Mouse (Mus musculus): ENCODE results near the gene Klc1.

Gene Klc1

GRCm38 (mm10) chr12:111743981-111744423, 14.6 kb upstream of the Klc1 start:
- no peak for DNase-seq (ENCODE audit: low read depth, low spot score)

GRCm38 (mm10) chr12:111745274-111745673, 13.4 kb upstream of the Klc1 start:
- DNase-seq (ENCODE audit: low read depth, low spot score) = peak; percentile 44

GRCm38 (mm10) chr12:111746091-111746490, 12.6 kb upstream of the Klc1 start:
- peak; percentile 57 for DNase-seq (ENCODE audit: low read depth, low spot score)

- DNase-seq (ENCODE audit: low read depth, low spot score) = no peak
Measured at GRCm38 (mm10) chr12:111747421-111747820, 11.2 kb upstream of the Klc1 start.

- DNase-seq (ENCODE audit: low read depth, low spot score) = no peak
Measured at GRCm38 (mm10) chr12:111750739-111751138, 7.9 kb upstream of the Klc1 start.

- DNase-seq (ENCODE audit: low read depth, low spot score) = no peak
Measured at GRCm38 (mm10) chr12:111752491-111752890, 6.2 kb upstream of the Klc1 start.

- no peak for DNase-seq (ENCODE audit: low read depth, low spot score)
Measured at GRCm38 (mm10) chr12:111753347-111753746, 5.3 kb upstream of the Klc1 start.

GRCm38 (mm10) chr12:111754710-111755109, 3.9 kb upstream of the Klc1 start:
- no peak for DNase-seq (ENCODE audit: low read depth, low spot score)

- no peak for DNase-seq (ENCODE audit: low read depth, low spot score)
Measured at GRCm38 (mm10) chr12:111755231-111755630, 3.4 kb upstream of the Klc1 start.

GRCm38 (mm10) chr12:111756082-111756697, 2.5 kb upstream of the Klc1 start:
- DNase-seq (ENCODE audit: low read depth, low spot score) = no peak

- DNase-seq (ENCODE audit: low read depth, low spot score) = peak; percentile 57
Measured at GRCm38 (mm10) chr12:111756698-111757082, 2.0 kb upstream of the Klc1 start.

- peak; percentile 45 for DNase-seq (ENCODE audit: low read depth, low spot score)
Measured at GRCm38 (mm10) chr12:111757561-111758325, 906 bp upstream of the Klc1 start.

- peak; percentile 44 for DNase-seq (ENCODE audit: low read depth, low spot score)
Measured at GRCm38 (mm10) chr12:111759176-111760061, 770 bp downstream of the Klc1 start.

GRCm38 (mm10) chr12:111760306-111760908, 1.8 kb downstream of the Klc1 start:
- no peak for DNase-seq (ENCODE audit: low read depth, low spot score)

GRCm38 (mm10) chr12:111762620-111763280, 4.1 kb downstream of the Klc1 start:
- DNase-seq (ENCODE audit: low read depth, low spot score) = no peak

- DNase-seq (ENCODE audit: low read depth, low spot score) = peak; percentile 75
Measured at GRCm38 (mm10) chr12:111766313-111767236, 7.9 kb downstream of the Klc1 start.

- DNase-seq (ENCODE audit: low read depth, low spot score) = no peak
Measured at GRCm38 (mm10) chr12:111768322-111768928, 9.8 kb downstream of the Klc1 start.

GRCm38 (mm10) chr12:111769306-111769705, 10.7 kb downstream of the Klc1 start:
- peak; percentile 92 for DNase-seq (ENCODE audit: low read depth, low spot score)

GRCm38 (mm10) chr12:111769816-111770577, 11.3 kb downstream of the Klc1 start:
- no peak for DNase-seq (ENCODE audit: low read depth, low spot score)

All from ZHBTc4 (cell line).